Mouse (Mus musculus): Measurements from ENCODE around the gene Cacnb1. TPM values are rescaled to one million over a fixed set of nuclear protein-coding genes. Genes with fewer than 3 reads are reported as not detected.

The Cacnb1 gene
- polyA plus RNA-seq, 1 experiment from 2014 or later = 19.6 TPM

- ATAC-seq (ENCODE audit: insufficient number of reproducible peaks, low FRiP score, low TSS enrichment, low read depth) = peak; percentile 41
- Histone ChIP-seq H3K27me3 (peaks cover 14% of the 10 kb centered on the region), H3K36me3 (peaks cover 4% of the 10 kb centered on the region), H3K9me3 (no peaks in the 10 kb centered on the region), H3K9ac (0 out of 2 replicates have a peak overlapping the region, but pooled peaks have one; percentile 8), H3K27ac (no peak overlapping the region), H3K4me2 (peak overlapping the region; percentile 61), H3K4me1 (peaks cover 28% of the 10 kb centered on the region), H3K4me3 (peak overlapping the region; percentile 31)
- 4% methylated on average over 27 of the region's 27 CpGs for WGBS
Measured at GRCm38 (mm10) chr11:98035977-98036377, 13.1 kb upstream of the Cacnb1 start.

GRCm38 (mm10) chr11:98034840-98035239 is 12.0 kb upstream of the Cacnb1 start:
- no peaks in the 10 kb centered on the region for H3K9me3 ChIP-seq
- H3K27me3 ChIP-seq = peaks cover 14% of the 10 kb centered on the region
- WGBS = 32% methylated on average over 4 of the region's 4 CpGs
- H3K9ac ChIP-seq = no peak overlapping the region
- no peak for ATAC-seq (ENCODE audit: insufficient number of reproducible peaks, low FRiP score, low TSS enrichment, low read depth)
- H3K4me1 ChIP-seq = peaks cover 28% of the 10 kb centered on the region
- H3K27ac ChIP-seq = no peak overlapping the region
- H3K4me3 ChIP-seq = no peak overlapping the region
- peaks cover 16% of the 10 kb centered on the region for H3K36me3 ChIP-seq
- H3K4me2 ChIP-seq = no peak overlapping the region

GRCm38 (mm10) chr11:98034061-98034460 is 11.2 kb upstream of the Cacnb1 start:
- Histone ChIP-seq H3K36me3 (peaks cover 23% of the 10 kb centered on the region), H3K4me1 (peaks cover 28% of the 10 kb centered on the region), H3K4me3 (no peak overlapping the region), H3K4me2 (no peak overlapping the region), H3K27ac (no peak overlapping the region), H3K9ac (no peak overlapping the region), H3K9me3 (no peaks in the 10 kb centered on the region), H3K27me3 (peaks cover 14% of the 10 kb centered on the region)
- 77% methylated on average over 5 of the region's 5 CpGs for WGBS
- ATAC-seq (ENCODE audit: insufficient number of reproducible peaks, low FRiP score, low TSS enrichment, low read depth) = no peak

DNA sequence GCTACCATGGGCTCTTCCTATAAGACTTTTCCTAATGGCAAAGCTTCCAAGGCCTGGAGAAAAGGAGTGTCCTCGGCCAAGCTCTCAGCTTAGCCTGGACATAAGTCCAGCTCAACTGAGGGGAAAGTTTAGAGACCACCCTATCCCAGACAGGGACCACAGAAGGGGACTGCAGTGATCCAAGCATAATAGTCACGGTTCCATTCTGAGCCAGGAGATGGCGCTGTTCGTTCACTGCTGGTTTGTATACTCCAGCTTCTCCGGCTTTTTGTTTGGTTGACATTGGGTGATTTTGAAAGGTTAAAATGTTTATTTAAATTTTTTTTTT is 8.6 kb upstream of the Cacnb1 start:
- H3K9ac ChIP-seq = no peak overlapping the region
- no peak overlapping the region for H3K4me3 ChIP-seq
- ATAC-seq (ENCODE audit: insufficient number of reproducible peaks, low FRiP score, low TSS enrichment, low read depth) = no peak
- H3K36me3 ChIP-seq = peaks cover 35% of the 10 kb centered on the region
- H3K4me2 ChIP-seq = no peak overlapping the region
- 9% methylated on average over 5 of the region's 5 CpGs for WGBS
- no peak overlapping the region for H3K27ac ChIP-seq
- no peaks in the 10 kb centered on the region for H3K9me3 ChIP-seq
- H3K4me1 ChIP-seq = peaks cover 21% of the 10 kb centered on the region
- H3K27me3 ChIP-seq = peaks cover 7% of the 10 kb centered on the region

DNA sequence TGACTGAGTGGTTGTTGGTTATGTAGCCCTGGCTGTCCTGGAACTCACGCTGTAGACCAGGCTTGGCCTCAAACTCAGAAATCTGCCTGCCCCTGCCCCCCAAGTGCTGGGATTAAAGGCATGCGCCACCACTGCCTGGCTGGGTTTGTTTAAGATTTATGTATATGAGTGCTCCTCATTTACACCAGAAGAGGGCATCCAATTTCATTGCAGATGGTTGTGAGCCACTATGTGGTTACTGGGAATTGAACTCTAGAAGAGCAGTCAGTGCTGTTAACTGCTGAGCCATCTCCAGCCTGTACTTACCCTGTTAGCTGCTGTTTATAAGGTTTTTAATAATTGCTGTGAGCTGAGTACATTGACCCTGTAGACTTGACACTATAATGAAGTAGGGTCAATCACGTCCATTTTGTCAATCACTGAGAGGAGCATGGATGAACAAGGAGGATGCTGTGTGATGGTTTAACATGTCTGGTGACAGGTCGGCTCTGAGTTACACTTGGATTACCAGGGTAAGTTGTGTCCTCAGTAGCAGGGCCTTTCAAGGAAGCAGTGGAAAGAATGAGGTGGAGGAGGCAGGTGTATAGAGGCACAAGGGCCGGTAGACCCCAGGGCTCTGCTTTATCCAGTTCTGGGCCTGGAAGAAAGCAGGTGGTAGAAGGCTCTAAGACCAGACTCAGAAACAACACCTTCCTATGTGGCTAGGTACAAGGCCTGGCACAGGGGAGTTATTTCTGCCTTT is 8.0 kb upstream of the Cacnb1 start:
- Histone ChIP-seq H3K27me3 (peaks cover 2% of the 10 kb centered on the region), H3K27ac (no peak overlapping the region), H3K4me1 (peaks cover 18% of the 10 kb centered on the region), H3K36me3 (peaks cover 35% of the 10 kb centered on the region), H3K4me3 (no peak overlapping the region), H3K4me2 (no peak overlapping the region), H3K9ac (no peak overlapping the region), H3K9me3 (no peaks in the 10 kb centered on the region)
- ATAC-seq (ENCODE audit: insufficient number of reproducible peaks, low FRiP score, low TSS enrichment, low read depth) = no peak
- WGBS = 48% methylated on average over 5 of the region's 5 CpGs

- Histone ChIP-seq H3K4me2 (peak overlapping the region; percentile 67), H3K9ac (peak overlapping the region; percentile 99), H3K36me3 (peaks cover 35% of the 10 kb centered on the region), H3K9me3 (no peaks in the 10 kb centered on the region), H3K4me3 (peak overlapping the region; percentile 83), H3K4me1 (peaks cover 14% of the 10 kb centered on the region), H3K27ac (peak overlapping the region; percentile 87; the same call in 1 of the 2 replicates), H3K27me3 (no peaks in the 10 kb centered on the region)
- ATAC-seq (ENCODE audit: insufficient number of reproducible peaks, low FRiP score, low TSS enrichment, low read depth) = no peak
- WGBS = 15% methylated on average over 7 of the region's 7 CpGs
Measured at GRCm38 (mm10) chr11:98027785-98028184, 5.0 kb upstream of the Cacnb1 start.

DNA sequence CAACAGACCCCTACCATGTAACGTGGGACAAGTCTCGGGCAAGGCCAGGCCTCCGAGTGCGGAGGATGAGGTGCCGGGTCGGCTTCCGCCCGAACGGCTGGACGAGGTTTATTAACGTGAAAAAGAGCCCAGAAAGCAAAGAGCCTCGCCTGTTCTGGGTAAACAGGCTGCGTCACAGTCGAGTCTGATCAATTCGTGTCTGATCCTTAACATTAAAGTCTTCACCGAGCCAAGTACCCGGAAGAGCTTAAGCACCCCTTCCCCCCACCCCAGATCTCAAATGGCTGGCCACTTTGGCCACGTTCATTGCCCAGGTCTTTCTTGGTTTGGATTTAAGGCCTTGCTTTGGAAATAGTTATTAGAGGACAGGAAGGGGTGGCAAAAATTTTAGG is 4.5 kb upstream of the Cacnb1 start:
- Histone ChIP-seq H3K27me3 (no peaks in the 10 kb centered on the region), H3K9ac (peak overlapping the region; percentile 99), H3K36me3 (peaks cover 35% of the 10 kb centered on the region), H3K4me2 (peak overlapping the region; percentile 67), H3K4me3 (peak overlapping the region; percentile 83), H3K27ac (peak overlapping the region; percentile 87), H3K9me3 (no peaks in the 10 kb centered on the region), H3K4me1 (peaks cover 14% of the 10 kb centered on the region)
- no peak for ATAC-seq (ENCODE audit: insufficient number of reproducible peaks, low FRiP score, low TSS enrichment, low read depth)
- under 1% methylated on average over 18 of the region's 18 CpGs for WGBS

- Histone ChIP-seq H3K36me3 (peaks cover 35% of the 10 kb centered on the region), H3K4me1 (peaks cover 18% of the 10 kb centered on the region), H3K9ac (peak within 1 kb of the TSS; percentile 99), H3K27ac (peak within 1 kb of the TSS; percentile 87), H3K27me3 (no peaks in the 10 kb centered on the region), H3K4me3 (peak within 1 kb of the TSS; percentile 83), H3K4me2 (peak within 1 kb of the TSS; percentile 67), H3K9me3 (no peaks in the 10 kb centered on the region)
- WGBS = under 1% methylated on average over 67 of the region's 69 CpGs
- peak; percentile 75 for ATAC-seq (ENCODE audit: insufficient number of reproducible peaks, low FRiP score, low TSS enrichment, low read depth)
Measured at GRCm38 (mm10) chr11:98026570-98027296, 3.9 kb upstream of the Cacnb1 start, which contains the start of gene Rpl19. TSS of gene Rpl19 (plus strand) at chr11:98026710.

- peak overlapping the region; percentile 83 for H3K4me3 ChIP-seq
- H3K36me3 ChIP-seq = peaks cover 33% of the 10 kb centered on the region
- peaks cover 23% of the 10 kb centered on the region for H3K4me1 ChIP-seq
- WGBS = 6% methylated on average over 15 of the region's 15 CpGs
- no peak for ATAC-seq (ENCODE audit: insufficient number of reproducible peaks, low FRiP score, low TSS enrichment, low read depth)
- H3K27ac ChIP-seq = peak overlapping the region; percentile 87
- H3K27me3 ChIP-seq = no peaks in the 10 kb centered on the region
- H3K9me3 ChIP-seq = no peaks in the 10 kb centered on the region
- peak overlapping the region; percentile 99 for H3K9ac ChIP-seq
- H3K4me2 ChIP-seq = peak overlapping the region; percentile 67
Measured at GRCm38 (mm10) chr11:98026248-98026569, 3.4 kb upstream of the Cacnb1 start.

DNA sequence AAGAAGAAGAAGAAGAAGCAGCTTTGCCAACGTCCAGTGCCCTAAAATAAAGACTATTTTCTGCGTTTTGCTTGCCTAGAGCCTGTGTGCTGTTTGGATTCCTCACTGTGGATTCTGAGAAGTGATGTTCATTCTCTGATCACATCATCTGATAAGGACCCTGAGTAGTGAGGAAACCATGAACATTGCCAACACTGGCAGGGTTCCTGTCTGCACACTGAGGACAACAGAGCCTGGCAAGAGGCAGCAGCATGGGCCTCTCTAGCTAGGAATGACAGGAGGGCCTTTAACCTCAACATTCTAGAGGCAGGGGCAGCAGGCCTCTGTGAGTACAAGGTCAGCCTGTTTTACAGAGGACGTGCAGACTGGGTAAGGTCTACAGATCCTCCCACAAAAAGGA is 1.7 kb upstream of the Cacnb1 start:
- H3K27ac ChIP-seq = no peak overlapping the region
- no peak overlapping the region for H3K4me2 ChIP-seq
- H3K4me1 ChIP-seq = peaks cover 38% of the 10 kb centered on the region
- ATAC-seq (ENCODE audit: insufficient number of reproducible peaks, low FRiP score, low TSS enrichment, low read depth) = no peak
- H3K9ac ChIP-seq = no peak overlapping the region
- H3K4me3 ChIP-seq = no peak overlapping the region
- H3K27me3 ChIP-seq = no peaks in the 10 kb centered on the region
- H3K9me3 ChIP-seq = no peaks in the 10 kb centered on the region
- WGBS = 86% methylated on average over 3 of the region's 3 CpGs
- peaks cover 16% of the 10 kb centered on the region for H3K36me3 ChIP-seq

DNA sequence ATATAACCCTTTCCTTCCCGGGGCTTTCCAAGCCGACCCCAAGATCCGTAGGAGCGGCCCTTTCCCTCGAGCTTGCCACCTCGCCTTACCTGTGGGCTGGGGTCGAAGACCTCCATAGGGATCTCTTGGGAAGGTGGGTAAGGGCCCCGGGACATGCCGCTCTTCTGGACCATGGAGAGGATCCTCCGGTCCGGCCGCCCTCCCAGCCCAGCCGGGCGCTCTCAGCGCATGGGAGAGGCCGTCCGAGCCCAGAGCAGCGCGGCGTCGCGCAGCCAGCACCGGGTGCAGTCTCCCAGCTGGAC is 630 bp downstream of the Cacnb1 start:
- under 1% methylated on average over 23 of the region's 23 CpGs for WGBS
- Histone ChIP-seq H3K4me3 (peak overlapping the region; percentile 88), H3K36me3 (peaks cover 14% of the 10 kb centered on the region), H3K27ac (peak overlapping the region; percentile 91), H3K9me3 (no peaks in the 10 kb centered on the region), H3K27me3 (no peaks in the 10 kb centered on the region), H3K4me2 (peak overlapping the region; percentile 84), H3K9ac (peak overlapping the region; percentile 80), H3K4me1 (peaks cover 45% of the 10 kb centered on the region)
- ATAC-seq (ENCODE audit: insufficient number of reproducible peaks, low FRiP score, low TSS enrichment, low read depth) = no peak

GRCm38 (mm10) chr11:98021565-98022252 is 1.1 kb downstream of the Cacnb1 start:
- Histone ChIP-seq H3K9ac (peak overlapping the region; percentile 80), H3K4me3 (peak overlapping the region; percentile 88), H3K9me3 (no peaks in the 10 kb centered on the region), H3K27ac (peak overlapping the region; percentile 91), H3K4me1 (peaks cover 45% of the 10 kb centered on the region), H3K4me2 (peak overlapping the region; percentile 84), H3K27me3 (no peaks in the 10 kb centered on the region), H3K36me3 (peaks cover 18% of the 10 kb centered on the region)
- peak; percentile 37; the same call in 1 of the 2 replicates for ATAC-seq (ENCODE audit: insufficient number of reproducible peaks, low FRiP score, low TSS enrichment, low read depth)
- 3% methylated on average over 34 of the region's 34 CpGs for WGBS
